Mouse (Mus musculus) testis, adult 2 months (tissue): Measurements from ENCODE around the gene Tcea3. TPM values are rescaled to one million over a fixed set of nuclear protein-coding genes. Genes with fewer than 3 reads are reported as not detected.

Experiments
- H3K27ac ChIP-seq: fragments of 200-500 bp; 2 replicates; pipeline ENCODE4 v1.5.1; 2012; ENCODE audit warnings: low read depth, low read length; ENCODE audit not compliant: control insufficient read depth, insufficient read depth
- H3K27me3 ChIP-seq: fragments of 200-500 bp; 2 replicates; pipeline ENCODE4 v1.6.1; 2012; ENCODE audit warnings: mild to moderate bottlenecking, low read length, moderate library complexity; ENCODE audit not compliant: control insufficient read depth, insufficient read depth
- H3K36me3 ChIP-seq: fragments of 200-500 bp; 2 replicates; pipeline ENCODE4 v1.6.1; 2012; ENCODE audit warnings: mild to moderate bottlenecking, low read length; ENCODE audit not compliant: control insufficient read depth, insufficient read depth
- H3K4me1 ChIP-seq: fragments of 200-500 bp; 2 replicates; pipeline ENCODE4 v1.6.1; 2012; ENCODE audit warnings: low read length; ENCODE audit not compliant: control insufficient read depth, insufficient read depth
- H3K4me3 ChIP-seq: fragments of 200-500 bp; 2 replicates; pipeline ENCODE4 v1.5.1; 2012; ENCODE audit warnings: low read depth, mild to moderate bottlenecking, low read length, moderate library complexity, mixed read lengths; ENCODE audit not compliant: control insufficient read depth
- CTCF ChIP-seq: fragments of 200-500 bp; IDR thresholded peaks from 2 replicates; pipeline ENCODE4 v1.5.1; 2012; ENCODE audit warnings: low read depth, mild to moderate bottlenecking, inconsistent platforms, low read length, moderate library complexity; ENCODE audit not compliant: control insufficient read depth, insufficient read depth, insufficient replicate concordance
- POLR2A ChIP-seq: fragments of 200-500 bp; IDR thresholded peaks from 2 replicates; pipeline ENCODE4 v1.6.1; 2012; ENCODE audit warnings: low read depth, mild to moderate bottlenecking, inconsistent platforms, low read length, moderate library complexity; ENCODE audit not compliant: control insufficient read depth
- polyA plus RNA-seq: library from polyadenylated mRNA; depleted of rRNA; stranded (reverse); fragments of >200 nt; gene quantifications from 2 replicates; pipeline ENCODE4 v1.2.3, GENCODE M21; 2012

Tcea3 gene
- polyA plus RNA-seq, 1 experiment = 0.49 TPM

- no peaks in the 10 kb centered on the region for H3K36me3 ChIP-seq
- H3K4me1 ChIP-seq = no peaks in the 10 kb centered on the region; the same call in 1 of the 2 replicates
- H3K27ac ChIP-seq = no peak overlapping the region
- TF ChIP-seq CTCF (no peak), POLR2A (no peak)
- no peaks in the 10 kb centered on the region for H3K27me3 ChIP-seq
- peak overlapping the region; percentile 92 for H3K4me3 ChIP-seq
These were observed 40.6 kb upstream of the Tcea3 start for GRCm38 (mm10) chr4:136206943-136207342.

- H3K4me1 ChIP-seq = no peaks in the 10 kb centered on the region; the same call in 1 of the 2 replicates
- TF ChIP-seq CTCF = no peak
- TF ChIP-seq POLR2A = no peak
- no peak overlapping the region for H3K27ac ChIP-seq
- H3K36me3 ChIP-seq = no peaks in the 10 kb centered on the region
- H3K4me3 ChIP-seq = no peak overlapping the region
- no peaks in the 10 kb centered on the region for H3K27me3 ChIP-seq
These were observed 36.6 kb upstream of the Tcea3 start for GRCm38 (mm10) chr4:136210931-136211330.

GRCm38 (mm10) chr4:136213629-136214028 lies 33.9 kb upstream of the Tcea3 start:
- H3K27me3 ChIP-seq = no peaks in the 10 kb centered on the region
- TF ChIP-seq CTCF (no peak), POLR2A (no peak)
- H3K27ac ChIP-seq = no peak overlapping the region
- H3K36me3 ChIP-seq = no peaks in the 10 kb centered on the region
- H3K4me3 ChIP-seq = no peak overlapping the region
- H3K4me1 ChIP-seq = no peaks in the 10 kb centered on the region

GRCm38 (mm10) chr4:136214828-136215227 lies 32.7 kb upstream of the Tcea3 start:
- no peak for TF ChIP-seq CTCF
- TF ChIP-seq POLR2A = no peak
- Histone ChIP-seq H3K27me3 (no peaks in the 10 kb centered on the region), H3K36me3 (no peaks in the 10 kb centered on the region), H3K4me1 (no peaks in the 10 kb centered on the region), H3K27ac (no peak overlapping the region), H3K4me3 (no peak overlapping the region)

- no peak overlapping the region for H3K4me3 ChIP-seq
- H3K27ac ChIP-seq = no peak overlapping the region
- TF ChIP-seq POLR2A (no peak), CTCF (no peak)
- no peaks in the 10 kb centered on the region for H3K4me1 ChIP-seq
- H3K36me3 ChIP-seq = no peaks in the 10 kb centered on the region
- no peaks in the 10 kb centered on the region for H3K27me3 ChIP-seq
These were observed 32.0 kb upstream of the Tcea3 start for GRCm38 (mm10) chr4:136215576-136215975.

GRCm38 (mm10) chr4:136217063-136217462 lies 30.5 kb upstream of the Tcea3 start:
- Histone ChIP-seq H3K27me3 (no peaks in the 10 kb centered on the region), H3K4me3 (no peak overlapping the region), H3K36me3 (no peaks in the 10 kb centered on the region), H3K4me1 (no peaks in the 10 kb centered on the region), H3K27ac (no peak overlapping the region)
- no peak for TF ChIP-seq POLR2A
- no peak for TF ChIP-seq CTCF

GRCm38 (mm10) chr4:136218595-136219214 lies 28.8 kb upstream of the Tcea3 start:
- Histone ChIP-seq H3K4me3 (no peak overlapping the region), H3K27ac (no peak overlapping the region)
- no peak for TF ChIP-seq POLR2A
- TF ChIP-seq CTCF = no peak

More at GRCm38 (mm10) chr4:136218595-136219214, 28.8 kb upstream of the Tcea3 start:
- no peaks in the 10 kb centered on the region for H3K4me1 ChIP-seq
- H3K36me3 ChIP-seq = no peaks in the 10 kb centered on the region
- no peaks in the 10 kb centered on the region for H3K27me3 ChIP-seq
